Mouse (Mus musculus) hindbrain, embryonic 11.5 days (tissue): ENCODE measurements around the gene Nop2. TPM values are rescaled to one million over a fixed set of nuclear protein-coding genes. Genes with fewer than 3 reads are reported as not detected.

Source experiments
- ATAC-seq: fragments of 200-750 bp; cut with Nextera tagmentation; 2 replicates; pipeline ENCODE4 v1.8.0; 2017; ENCODE audit warnings: mild to moderate bottlenecking, moderate TSS enrichment, moderate library complexity; ENCODE audit not compliant: low FRiP score
- DNase-seq: peaks from one replicate; pipeline ENCODE4 v3.0.0-alpha.2; 2015; ENCODE audit warnings: low spot score
- H3K27ac ChIP-seq: fragments of 300-500 bp; sonication (generic); 2 replicates; pipeline ENCODE4 v1.5.1; 2014; ENCODE audit warnings: mild to moderate bottlenecking, low read depth, low read length
- H3K27me3 ChIP-seq: fragments of 300-500 bp; sonication (generic); 2 replicates; pipeline ENCODE4 v1.6.1; 2014; ENCODE audit warnings: mild to moderate bottlenecking, low read length, moderate library complexity, mixed read lengths; ENCODE audit not compliant: control insufficient read depth, insufficient read depth
- H3K36me3 ChIP-seq: fragments of 300-500 bp; sonication (generic); 2 replicates; pipeline ENCODE4 v1.6.1; 2014; ENCODE audit warnings: mild to moderate bottlenecking, low read length, moderate library complexity, mixed read lengths; ENCODE audit not compliant: control insufficient read depth, insufficient read depth
- H3K4me1 ChIP-seq: fragments of 300-500 bp; sonication (generic); replicated peaks from 2 replicates; pipeline ENCODE4 v1.6.1; 2014; ENCODE audit warnings: low read length, mixed read lengths; ENCODE audit not compliant: control insufficient read depth, insufficient read depth
- H3K4me2 ChIP-seq: fragments of 300-500 bp; sonication (generic); replicated peaks from 2 replicates; pipeline ENCODE4 v1.6.1; 2014; ENCODE audit warnings: mild to moderate bottlenecking, low read depth, low read length
- H3K4me3 ChIP-seq: fragments of 300-500 bp; sonication (generic); 2 replicates; pipeline ENCODE4 v1.5.1; 2014; ENCODE audit warnings: low read depth, low read length
- H3K9ac ChIP-seq: fragments of 300-500 bp; sonication (generic); 2 replicates; pipeline ENCODE4 v1.6.1; 2014; ENCODE audit warnings: low read depth, low read length
- H3K9me3 ChIP-seq: fragments of 300-500 bp; sonication (generic); 2 replicates; pipeline ENCODE4 v1.6.1; 2016; ENCODE audit warnings: low read length; ENCODE audit not compliant: control insufficient read depth
- WGBS: fragments of 180-500 bp; shearing (Covaris S2); extraction: QIAGEN DNeasy Blood & Tissue Kit; methylation state at CpG from one replicate; pipeline ENCODE4 v1.1.7; 2014; 5-methylcytosine and 5-hydroxymethylcytosine counted together
- polyA plus RNA-seq: library from polyadenylated mRNA; unstranded; fragments of >200 nt; fragmentation: Nextera tagmentation; extraction: Ambion mirVana; gene quantifications from 2 replicates; pipeline ENCODE4 v1.2.1, GENCODE M21; 2014

Nop2 gene
- polyA plus RNA-seq, 1 experiment from 2014 or later: 45.3 TPM

DNA sequence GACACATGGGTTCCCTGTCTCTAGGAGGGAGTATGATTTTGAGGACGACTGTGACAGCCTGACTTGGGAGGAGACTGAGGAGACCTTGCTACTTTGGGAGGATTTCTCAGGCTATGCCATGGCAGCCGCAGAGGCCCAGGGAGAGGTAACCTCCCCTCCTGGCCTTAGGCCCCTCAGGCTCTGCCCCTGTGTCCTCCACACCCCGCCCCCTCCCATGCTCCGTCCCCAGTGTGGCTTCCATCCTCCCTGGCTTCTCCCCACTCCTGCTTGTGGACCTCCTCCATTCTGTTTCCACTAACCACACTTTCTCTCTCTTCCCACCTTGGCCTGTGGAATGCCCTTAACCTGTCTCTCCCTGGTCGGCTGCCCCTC lies 21.3 kb downstream of the Nop2 start:
- Histone ChIP-seq H3K9ac (no peak overlapping the region), H3K4me1 (no peaks in the 10 kb centered on the region; the same call in 1 of the 2 replicates), H3K4me2 (no peak overlapping the region), H3K4me3 (no peak overlapping the region), H3K27ac (no peak overlapping the region), H3K27me3 (no peaks in the 10 kb centered on the region), H3K9me3 (no peaks in the 10 kb centered on the region), H3K36me3 (no peaks in the 10 kb centered on the region)
- DNase-seq (no peak), ATAC-seq (no peak)
- 88% methylated on average over 5 of the region's 5 CpGs for WGBS

DNA sequence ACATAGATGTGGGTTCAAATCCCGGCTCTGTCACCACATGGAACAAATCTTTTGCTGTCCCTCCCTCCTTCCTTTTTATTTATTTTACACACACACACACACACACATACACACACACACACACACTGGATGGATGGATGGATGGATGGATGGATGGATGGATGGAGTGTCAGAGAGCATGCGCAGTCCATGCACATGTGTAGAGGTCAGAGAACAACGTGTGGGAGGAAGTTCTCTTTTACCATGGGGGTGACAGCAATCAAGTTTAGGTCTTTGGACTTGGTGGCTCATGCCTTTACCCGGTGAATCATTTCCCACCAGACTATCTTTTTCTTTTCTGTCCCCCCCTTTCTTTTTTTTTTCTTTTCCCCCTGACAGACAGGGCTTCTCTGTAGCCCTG lies 22.0 kb downstream of the Nop2 start:
- WGBS: 95% methylated on average over 4 of the region's 4 CpGs
- H3K36me3 ChIP-seq: peaks cover 1% of the 10 kb centered on the region; the same call in 1 of the 2 replicates
- H3K4me2 ChIP-seq: no peak overlapping the region
- no peaks in the 10 kb centered on the region for H3K27me3 ChIP-seq
- no peaks in the 10 kb centered on the region; the same call in 1 of the 2 replicates for H3K4me1 ChIP-seq
- H3K4me3 ChIP-seq: no peak overlapping the region
- H3K9me3 ChIP-seq: no peaks in the 10 kb centered on the region
- H3K27ac ChIP-seq: no peak overlapping the region
- no peak for ATAC-seq
- no peak for DNase-seq
- H3K9ac ChIP-seq: no peak overlapping the region

DNA sequence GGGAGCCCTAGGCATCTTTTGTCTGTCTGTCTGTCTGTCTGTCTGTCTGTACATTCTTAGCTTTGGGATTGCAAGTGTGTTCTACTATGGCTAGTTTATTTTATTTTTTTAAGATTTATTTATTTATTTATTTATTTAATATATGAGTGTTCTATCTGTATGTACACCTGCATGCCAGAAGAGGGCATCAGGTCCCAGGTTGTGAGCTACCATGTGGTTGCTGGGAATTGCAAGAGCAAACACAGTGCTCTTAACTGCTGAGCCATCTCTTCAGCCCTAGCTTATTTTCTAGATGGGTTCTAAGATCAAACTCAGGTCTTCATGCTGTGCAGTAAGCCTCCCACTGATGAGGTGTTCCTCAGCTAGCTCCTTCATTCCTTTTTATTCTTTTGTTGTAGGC lies 22.8 kb downstream of the Nop2 start:
- ATAC-seq: no peak
- no peak overlapping the region for H3K27ac ChIP-seq
- no peaks in the 10 kb centered on the region; the same call in 1 of the 2 replicates for H3K4me1 ChIP-seq
- H3K36me3 ChIP-seq: peaks cover 7% of the 10 kb centered on the region; the same call in 1 of the 2 replicates
- no peak overlapping the region for H3K4me2 ChIP-seq
- no peaks in the 10 kb centered on the region for H3K9me3 ChIP-seq
- no peaks in the 10 kb centered on the region for H3K27me3 ChIP-seq
- H3K9ac ChIP-seq: no peak overlapping the region
- DNase-seq: no peak
- no peak overlapping the region for H3K4me3 ChIP-seq

DNA sequence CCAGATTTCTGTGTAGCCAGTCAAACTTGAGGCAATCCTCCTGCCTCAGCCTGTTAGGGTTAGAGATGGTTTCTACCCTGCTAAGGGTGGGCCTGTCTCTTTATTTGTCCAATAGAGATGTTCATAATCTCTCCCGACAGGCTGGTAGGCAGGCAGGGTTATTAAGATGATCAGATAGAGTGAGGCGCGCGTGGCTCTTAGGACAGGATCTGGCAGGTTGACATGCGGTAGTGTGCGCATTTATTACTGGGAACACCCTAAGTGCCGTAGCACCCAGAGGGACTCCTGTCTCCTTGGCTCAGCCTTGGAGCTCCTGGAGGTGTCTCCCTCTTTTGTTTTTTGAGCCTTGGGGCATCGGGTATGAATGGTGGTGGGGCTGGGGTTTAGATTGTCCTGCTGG lies 23.6 kb downstream of the Nop2 start:
- no peaks in the 10 kb centered on the region; the same call in 1 of the 2 replicates for H3K4me1 ChIP-seq
- WGBS: 93% methylated on average over 8 of the region's 8 CpGs
- no peak overlapping the region for H3K27ac ChIP-seq
- no peaks in the 10 kb centered on the region for H3K9me3 ChIP-seq
- H3K27me3 ChIP-seq: no peaks in the 10 kb centered on the region
- no peak overlapping the region for H3K9ac ChIP-seq
- no peak overlapping the region for H3K4me3 ChIP-seq
- no peak overlapping the region for H3K4me2 ChIP-seq
- ATAC-seq: no peak
- peaks cover 10% of the 10 kb centered on the region; the same call in 1 of the 2 replicates for H3K36me3 ChIP-seq
- DNase-seq: no peak

DNA sequence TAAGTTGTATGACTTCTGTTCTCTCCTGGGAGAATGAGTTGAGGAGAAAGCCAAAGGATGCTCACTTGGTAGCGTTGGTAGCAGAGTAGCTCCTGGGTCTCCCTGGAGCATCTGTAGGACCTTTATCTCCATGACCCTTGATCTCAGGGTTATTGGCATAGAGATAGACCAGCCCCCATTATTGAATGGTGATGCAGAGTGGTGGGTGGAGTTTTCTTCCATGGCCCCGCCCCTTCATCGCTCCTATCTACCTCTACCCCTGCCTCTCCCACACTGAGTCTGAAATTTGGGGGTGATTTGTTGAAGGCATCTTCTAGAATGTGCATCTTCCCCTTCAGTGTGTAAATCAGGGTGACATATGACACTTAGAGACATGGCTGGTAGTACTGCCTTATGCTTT lies 24.8 kb downstream of the Nop2 start:
- H3K9ac ChIP-seq: no peak overlapping the region
- DNase-seq (no peak), ATAC-seq (0 out of 2 replicates have a peak, but pooled peaks have one; percentile 0)
- 0 out of 2 replicates have a peak overlapping the region, but pooled peaks have one; percentile 78 for H3K27ac ChIP-seq
- no peak overlapping the region for H3K4me3 ChIP-seq
- H3K27me3 ChIP-seq: no peaks in the 10 kb centered on the region
- WGBS: 82% methylated on average over 3 of the region's 3 CpGs
- H3K4me1 ChIP-seq: no peaks in the 10 kb centered on the region; the same call in 1 of the 2 replicates
- peaks cover 10% of the 10 kb centered on the region; the same call in 1 of the 2 replicates for H3K36me3 ChIP-seq
- H3K4me2 ChIP-seq: no peak overlapping the region
- no peaks in the 10 kb centered on the region for H3K9me3 ChIP-seq

DNA sequence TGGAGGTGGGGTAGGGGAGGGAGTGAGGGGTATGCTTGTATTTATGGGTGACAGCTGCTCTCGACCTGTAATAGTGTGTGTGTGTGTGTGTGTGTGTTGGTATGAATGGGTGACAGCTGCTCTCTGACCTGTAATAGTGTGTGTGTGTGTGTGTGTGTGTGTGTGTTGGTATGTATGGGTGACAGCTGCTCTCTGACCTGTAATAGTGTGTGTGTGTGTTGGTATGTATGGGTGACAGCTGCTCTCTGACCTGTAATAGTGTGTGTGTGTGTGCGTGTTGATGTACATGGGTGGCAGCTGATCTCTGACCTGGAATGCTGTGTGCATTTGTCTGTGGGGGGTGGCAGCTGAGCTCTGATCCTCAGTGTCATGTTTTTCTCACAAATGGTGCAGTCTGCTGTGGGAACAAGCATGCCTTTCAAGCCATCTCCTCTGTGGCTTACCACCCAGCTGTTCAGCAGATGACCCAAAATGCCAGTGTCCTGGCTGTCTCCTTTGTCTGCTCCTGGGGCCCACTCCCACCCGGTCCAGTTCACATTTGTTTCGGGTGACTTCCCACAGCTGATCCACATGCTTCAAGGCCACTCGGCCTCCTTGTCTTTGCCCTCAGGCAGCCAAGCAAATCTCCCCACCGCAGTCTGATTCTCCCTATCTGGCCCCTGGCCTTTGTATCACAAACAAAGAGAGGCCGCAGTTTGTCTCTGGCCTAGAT lies 25.4 kb downstream of the Nop2 start:
- Histone ChIP-seq H3K36me3 (peaks cover 10% of the 10 kb centered on the region; the same call in 1 of the 2 replicates), H3K27ac (peak overlapping the region; percentile 78), H3K4me2 (no peak overlapping the region), H3K4me1 (no peaks in the 10 kb centered on the region; the same call in 1 of the 2 replicates), H3K4me3 (no peak overlapping the region), H3K27me3 (no peaks in the 10 kb centered on the region), H3K9ac (peak overlapping the region; percentile 3; the same call in 1 of the 2 replicates), H3K9me3 (no peaks in the 10 kb centered on the region)
- ATAC-seq (peak; percentile 76), DNase-seq (peak; percentile 73)
- WGBS: 21% methylated on average over 7 of the region's 7 CpGs

DNA sequence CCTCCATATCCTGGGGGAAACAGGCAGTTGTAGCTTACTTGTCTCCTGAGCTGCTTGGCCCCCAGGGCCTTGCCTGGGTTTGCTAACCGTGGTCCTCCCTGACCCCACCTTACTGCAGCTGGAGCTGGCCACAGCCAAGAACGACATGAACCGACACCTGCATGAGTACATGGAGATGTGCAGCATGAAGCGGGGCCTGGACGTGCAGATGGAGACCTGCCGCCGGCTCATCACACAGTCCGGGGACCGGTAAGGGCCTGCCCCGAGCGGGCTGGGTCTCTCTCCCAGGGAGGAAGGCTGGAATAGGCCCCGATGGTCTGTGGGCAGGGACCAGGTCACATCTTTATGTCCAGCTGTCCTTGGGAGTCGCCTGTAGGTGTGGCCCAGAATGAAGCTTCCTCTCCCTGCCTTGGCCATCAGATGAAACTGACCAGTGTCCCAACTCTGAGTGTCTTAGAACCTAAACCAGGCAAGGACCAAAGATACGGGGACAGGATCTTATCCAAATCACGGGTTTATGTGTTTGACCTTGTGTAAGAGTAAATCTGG lies 27.3 kb downstream of the Nop2 start:
- no peak overlapping the region for H3K27ac ChIP-seq
- 90% methylated on average over 15 of the region's 15 CpGs for WGBS
- no peak for DNase-seq
- H3K27me3 ChIP-seq: no peaks in the 10 kb centered on the region
- no peak overlapping the region for H3K9ac ChIP-seq
- H3K4me3 ChIP-seq: no peak overlapping the region
- H3K4me1 ChIP-seq: peaks cover 7% of the 10 kb centered on the region
- H3K9me3 ChIP-seq: no peaks in the 10 kb centered on the region
- peaks cover 12% of the 10 kb centered on the region for H3K36me3 ChIP-seq
- ATAC-seq: no peak
- no peak overlapping the region for H3K4me2 ChIP-seq

DNA sequence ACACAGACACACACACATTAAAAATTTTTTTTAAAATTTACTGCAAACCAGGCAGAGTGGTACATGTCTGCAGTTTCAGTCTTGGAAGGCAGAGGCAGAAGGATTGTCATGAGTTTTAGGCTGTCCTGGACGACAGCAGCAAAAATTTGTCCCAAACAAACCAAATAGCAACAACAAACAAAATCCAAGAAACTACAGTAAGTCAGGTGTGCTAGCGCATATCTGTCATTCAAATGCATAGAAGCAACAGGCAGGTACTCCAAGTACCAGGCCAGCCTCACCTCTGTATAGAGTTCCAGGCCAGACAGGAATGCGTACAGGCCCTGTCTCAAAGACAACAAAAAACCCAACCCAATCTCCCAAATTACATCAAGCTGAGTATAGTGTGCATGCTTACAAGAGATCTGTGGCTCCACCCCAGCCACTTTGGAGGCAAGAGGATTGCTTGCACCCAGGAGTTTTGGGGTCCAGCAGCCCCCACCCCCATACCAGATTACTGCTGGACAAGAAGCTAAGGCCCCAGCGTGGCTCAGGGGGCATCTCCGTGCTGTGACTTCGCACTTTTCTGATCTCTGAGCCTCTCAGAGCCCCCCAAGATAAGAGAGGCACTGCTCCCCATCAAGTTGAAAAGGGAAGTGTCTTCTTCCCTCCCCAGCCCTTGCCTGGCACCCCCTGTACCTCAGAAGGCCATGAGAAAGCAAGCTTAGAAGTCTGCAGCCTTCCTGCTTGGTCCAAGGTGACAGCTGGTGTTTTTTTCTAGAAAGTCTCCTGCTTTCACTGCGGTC lies 28.3 kb downstream of the Nop2 start:
- Histone ChIP-seq H3K36me3 (peaks cover 12% of the 10 kb centered on the region), H3K9ac (no peak overlapping the region), H3K9me3 (no peaks in the 10 kb centered on the region), H3K4me3 (no peak overlapping the region), H3K4me2 (no peak overlapping the region), H3K27me3 (no peaks in the 10 kb centered on the region), H3K27ac (0 out of 2 replicates have a peak overlapping the region, but pooled peaks have one; percentile 24), H3K4me1 (peaks cover 9% of the 10 kb centered on the region)
- no peak for DNase-seq
- no peak for ATAC-seq
- 88% methylated on average over 7 of the region's 7 CpGs for whole genome bisulfite sequencing
